Mouse (Mus musculus) limb, embryonic 10.5 days (tissue): ENCODE data around the gene Fermt3. TPM values are rescaled to one million over a fixed set of nuclear protein-coding genes. Genes with fewer than 3 reads are reported as not detected.

ENCODE experiments used
- DNase-seq: peaks from one replicate; pipeline ENCODE4 v3.0.0-alpha.2; 2017; ENCODE audit warnings: low spot score
- H3K27ac ChIP-seq: fragments of 300-500 bp; sonication (generic); 2 replicates; pipeline ENCODE4 v1.5.1; 2016; ENCODE audit warnings: mild to moderate bottlenecking
- H3K27me3 ChIP-seq: fragments of 300-500 bp; sonication (generic); 2 replicates; pipeline ENCODE4 v1.6.1; 2016; ENCODE audit warnings: low read depth, mild to moderate bottlenecking; ENCODE audit not compliant: poor library complexity, severe bottlenecking
- H3K36me3 ChIP-seq: fragments of 300-500 bp; sonication (generic); 2 replicates; pipeline ENCODE4 v1.6.1; 2016; ENCODE audit warnings: mild to moderate bottlenecking, moderate library complexity
- H3K4me1 ChIP-seq: fragments of 300-500 bp; sonication (generic); 2 replicates; pipeline ENCODE4 v1.6.1; 2016
- H3K4me3 ChIP-seq: fragments of 300-500 bp; sonication (generic); 2 replicates; pipeline ENCODE4 v1.5.1; 2016; ENCODE audit warnings: mild to moderate bottlenecking, moderate library complexity
- H3K9me3 ChIP-seq: fragments of 300-500 bp; sonication (generic); replicated peaks from 2 replicates; pipeline ENCODE4 v1.6.1; 2016; ENCODE audit warnings: mild to moderate bottlenecking
- WGBS: fragments of 180-500 bp; shearing (Covaris S2); methylation state at CpG from one replicate; pipeline ENCODE4 v1.1.7; 2016; 5-methylcytosine and 5-hydroxymethylcytosine counted together
- polyA plus RNA-seq: library from polyadenylated mRNA; unstranded; fragments of >200 nt; fragmentation: Nextera tagmentation; extraction: Ambion mirVana; gene quantifications from 2 replicates; pipeline ENCODE4 v1.2.1, GENCODE M21; 2016

Fermt3 gene
- polyA plus RNA-seq, 1 experiment from 2014 or later, result 7.5 TPM

DNA sequence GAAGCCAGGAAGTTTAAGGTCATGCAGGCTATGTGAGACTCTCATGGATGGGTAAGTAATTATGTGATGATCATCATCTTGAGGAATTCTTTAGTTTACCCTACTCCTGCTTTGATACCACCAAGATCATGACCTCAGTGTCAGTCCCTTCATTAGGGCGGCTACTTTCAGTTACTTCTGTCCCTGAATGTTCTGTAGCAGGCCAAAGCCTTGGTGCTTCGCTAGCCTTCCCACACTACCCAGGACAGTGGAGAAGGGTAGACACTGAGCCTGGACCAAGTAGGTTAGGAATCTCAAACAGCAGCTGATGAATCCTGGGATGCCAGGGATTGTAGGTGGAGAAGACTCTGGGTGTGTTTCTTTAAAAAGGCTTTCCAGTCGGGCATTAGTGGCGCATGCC, 37.8 kb downstream of the Fermt3 start:
- Histone ChIP-seq H3K36me3 (peaks cover 70% of the 10 kb centered on the region), H3K9me3 (no peaks in the 10 kb centered on the region), H3K4me1 (peaks cover 50% of the 10 kb centered on the region), H3K4me3 (peak overlapping the region; percentile 65; the same call in 1 of the 2 replicates), H3K27ac (no peak overlapping the region), H3K27me3 (no peaks in the 10 kb centered on the region)
- 83% methylated on average over 4 of the region's 4 CpGs for WGBS
- no peak for DNase-seq

DNA sequence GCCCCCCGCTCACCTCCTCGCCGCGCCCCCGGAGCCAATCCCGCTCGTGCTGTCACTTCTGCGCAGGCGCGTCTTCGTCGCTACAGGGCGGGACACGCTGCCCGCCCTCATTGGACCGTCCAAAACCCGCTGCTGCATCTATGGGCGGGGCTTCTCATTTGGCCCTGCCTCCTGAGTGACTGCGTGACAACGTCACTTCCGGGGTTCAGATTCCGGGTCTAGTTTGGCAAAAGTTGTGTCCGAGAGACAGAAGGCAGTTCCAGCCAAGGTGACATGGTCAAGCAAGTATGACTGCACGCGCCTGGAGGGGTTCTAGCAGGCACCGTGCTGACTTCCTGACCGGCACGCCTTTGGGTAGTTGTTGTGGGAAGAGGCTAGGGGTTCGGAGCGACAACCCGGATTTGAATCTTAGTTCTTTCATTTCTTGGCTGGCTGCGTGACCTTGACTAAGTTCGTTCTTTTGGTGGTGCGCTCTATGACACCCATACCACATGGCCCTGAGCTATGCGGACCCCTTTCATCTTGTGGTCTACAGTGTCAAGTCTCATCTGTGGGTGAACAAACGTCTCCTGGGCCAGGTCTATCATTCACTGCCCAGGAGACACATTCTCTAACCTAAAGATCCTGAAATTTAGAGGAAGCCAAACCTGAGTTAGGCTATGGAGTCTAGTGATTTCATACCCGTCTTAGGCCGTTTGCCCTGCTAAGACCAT, 38.7 kb downstream of the Fermt3 start, which contains the start of gene Fkbp2:
Gene Fkbp2 (minus strand): TSS at position 121 of the 713 bp plus-strand sequence.
- Histone ChIP-seq H3K36me3 (peaks cover 68% of the 10 kb centered on the region), H3K4me3 (peak within 1 kb of the TSS; percentile 65), H3K9me3 (no peaks in the 10 kb centered on the region), H3K27me3 (no peaks in the 10 kb centered on the region), H3K4me1 (peaks cover 50% of the 10 kb centered on the region), H3K27ac (peak within 1 kb of the TSS; percentile 94)
- DNase-seq, result peak; percentile 98
- WGBS, result 2% methylated on average over 38 of the region's 38 CpGs

DNA sequence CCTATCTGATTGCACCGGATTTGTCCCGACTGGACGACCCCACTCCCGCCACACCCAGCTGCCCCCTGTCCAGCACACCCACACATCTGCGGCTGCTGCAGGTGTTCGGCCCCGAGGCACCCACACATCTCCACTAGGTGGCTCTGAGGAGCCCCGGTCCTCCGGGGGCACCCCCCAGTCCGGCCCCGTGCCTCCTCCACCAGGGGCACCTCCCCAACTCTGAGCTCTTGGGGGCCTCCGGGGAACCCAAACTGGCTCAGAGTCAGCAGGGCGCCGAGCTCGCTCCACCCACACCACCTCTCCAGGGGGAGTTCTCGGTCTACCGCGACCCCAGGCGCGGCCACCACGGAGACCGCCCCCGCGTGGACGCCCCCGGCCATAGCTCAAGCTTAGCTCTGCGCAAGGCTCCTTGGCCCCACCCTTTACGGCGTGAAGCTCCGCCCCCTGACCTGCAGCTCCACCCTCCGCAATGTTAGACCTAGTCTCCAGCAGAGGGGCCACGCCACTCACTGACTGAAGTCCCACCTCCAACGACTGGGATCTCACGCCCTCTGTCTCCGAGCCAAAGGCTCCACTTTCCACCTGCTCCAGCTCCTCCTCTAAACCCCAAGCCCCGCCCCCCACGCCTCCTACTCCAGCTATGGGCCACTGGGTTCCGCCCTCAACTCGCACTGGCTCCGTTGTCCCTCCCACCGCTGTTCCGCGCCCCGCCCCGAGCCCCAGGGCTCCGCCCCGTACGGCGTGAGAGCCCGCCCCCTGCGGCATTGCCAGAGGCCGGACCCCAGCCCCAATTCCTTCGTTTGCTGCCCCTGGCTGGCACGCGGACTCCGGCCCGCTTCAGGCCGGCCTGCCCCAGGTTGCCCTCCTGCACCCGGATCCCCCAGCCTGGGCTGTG, 39.5 kb downstream of the Fermt3 start:
- H3K27me3 ChIP-seq, result no peaks in the 10 kb centered on the region
- under 1% methylated on average over 59 of the region's 59 CpGs for WGBS
- H3K27ac ChIP-seq, result peak overlapping the region; percentile 94
- DNase-seq, result peak; percentile 100
- no peaks in the 10 kb centered on the region for H3K9me3 ChIP-seq
- H3K4me3 ChIP-seq, result peak overlapping the region; percentile 65
- H3K4me1 ChIP-seq, result peaks cover 45% of the 10 kb centered on the region
- H3K36me3 ChIP-seq, result peaks cover 60% of the 10 kb centered on the region

DNA sequence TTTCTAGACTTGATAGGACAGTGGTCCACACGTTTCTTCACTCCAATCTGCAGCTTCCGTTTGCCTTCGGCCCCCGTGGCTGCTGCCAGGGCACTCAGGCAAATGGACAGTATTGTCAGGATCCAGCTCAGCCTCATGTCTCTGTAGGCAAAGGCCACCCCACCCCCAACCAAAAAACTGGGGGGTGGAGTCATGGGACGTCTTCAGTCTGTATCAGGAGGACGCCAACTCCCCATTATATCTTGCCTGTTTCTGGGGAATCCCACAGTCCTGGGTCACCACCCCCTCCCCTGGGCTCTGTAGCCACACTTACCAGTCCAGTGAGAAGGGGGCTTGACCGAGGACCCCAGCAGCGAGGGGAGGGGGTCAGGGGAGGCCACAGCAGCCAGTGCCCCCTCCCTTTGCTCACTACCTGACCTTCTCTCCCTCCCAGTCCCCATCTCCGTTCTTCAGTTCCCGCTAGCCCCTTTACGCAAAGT, 40.2 kb downstream of the Fermt3 start:
- peak; percentile 49 for DNase-seq
- Histone ChIP-seq H3K27ac (peak overlapping the region; percentile 94), H3K4me3 (peak overlapping the region; percentile 65), H3K4me1 (peaks cover 47% of the 10 kb centered on the region), H3K9me3 (no peaks in the 10 kb centered on the region), H3K36me3 (peaks cover 55% of the 10 kb centered on the region), H3K27me3 (no peaks in the 10 kb centered on the region)
- WGBS, result 15% methylated on average over 11 of the region's 11 CpGs

DNA sequence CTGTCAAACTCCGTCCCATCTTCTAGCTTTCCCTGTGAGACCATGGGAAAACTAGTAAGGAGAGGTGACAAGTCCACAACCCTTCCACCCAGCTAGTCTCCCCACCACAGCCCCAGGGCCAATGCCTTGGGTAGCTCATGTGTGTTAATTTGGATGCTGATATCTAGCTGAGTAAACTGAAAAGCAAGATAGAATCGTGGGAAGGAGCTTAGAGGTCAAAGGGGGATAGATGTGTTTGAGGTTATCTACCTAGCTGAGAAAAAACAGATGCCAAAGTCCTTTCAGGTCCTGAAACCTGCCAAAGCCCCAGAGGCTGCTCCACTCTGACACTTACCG, 40.7 kb downstream of the Fermt3 start:
- Histone ChIP-seq H3K27me3 (no peaks in the 10 kb centered on the region), H3K36me3 (peaks cover 51% of the 10 kb centered on the region), H3K9me3 (no peaks in the 10 kb centered on the region), H3K27ac (0 out of 2 replicates have a peak overlapping the region, but pooled peaks have one; percentile 19), H3K4me1 (peaks cover 51% of the 10 kb centered on the region), H3K4me3 (peak overlapping the region; percentile 65)
- 54% methylated on average over 3 of the region's 3 CpGs for WGBS
- DNase-seq, result no peak

DNA sequence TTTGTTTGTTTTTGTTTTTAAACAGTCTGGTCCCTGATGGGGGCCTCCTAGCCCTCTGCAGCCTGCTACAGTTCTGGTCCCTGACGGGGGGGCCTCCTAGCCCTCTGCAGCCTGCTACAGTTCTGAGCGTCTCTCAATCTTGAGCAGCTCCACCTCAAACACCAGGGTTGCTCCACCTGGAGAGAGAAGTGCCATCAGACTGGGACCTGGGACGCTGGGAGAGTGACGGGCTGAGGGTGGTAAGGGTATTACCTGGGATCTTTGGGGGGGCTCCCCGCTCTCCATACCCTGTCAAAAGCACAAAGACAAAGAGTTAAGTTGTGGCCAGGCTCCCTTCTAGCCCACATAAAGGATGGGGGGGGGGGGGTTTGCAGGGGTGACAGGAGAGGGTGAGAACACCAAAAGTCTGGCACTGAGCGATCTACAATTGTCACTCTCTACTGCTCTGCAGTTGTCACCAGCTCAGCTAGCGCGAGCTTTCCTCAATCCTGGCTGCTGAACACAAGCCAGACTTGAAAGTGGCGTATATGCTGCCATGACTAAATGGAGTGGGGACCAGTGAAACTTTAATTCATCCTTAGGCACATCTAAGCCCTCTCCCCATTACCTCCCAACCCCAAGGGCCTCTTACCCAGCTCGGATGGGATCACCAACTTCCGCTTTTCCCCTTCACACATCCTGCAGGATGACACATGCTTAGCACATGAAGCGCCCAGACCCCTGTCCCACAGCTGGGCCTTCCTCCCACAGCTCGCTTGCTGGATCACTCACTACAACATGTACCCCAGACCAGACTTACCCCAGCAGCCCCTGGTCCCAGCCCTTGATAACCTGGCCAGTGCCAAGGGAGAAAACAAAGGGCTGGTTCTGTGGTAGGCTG, 41.3 kb downstream of the Fermt3 start:
- H3K4me3 ChIP-seq, result peak overlapping the region; percentile 65

DNA sequence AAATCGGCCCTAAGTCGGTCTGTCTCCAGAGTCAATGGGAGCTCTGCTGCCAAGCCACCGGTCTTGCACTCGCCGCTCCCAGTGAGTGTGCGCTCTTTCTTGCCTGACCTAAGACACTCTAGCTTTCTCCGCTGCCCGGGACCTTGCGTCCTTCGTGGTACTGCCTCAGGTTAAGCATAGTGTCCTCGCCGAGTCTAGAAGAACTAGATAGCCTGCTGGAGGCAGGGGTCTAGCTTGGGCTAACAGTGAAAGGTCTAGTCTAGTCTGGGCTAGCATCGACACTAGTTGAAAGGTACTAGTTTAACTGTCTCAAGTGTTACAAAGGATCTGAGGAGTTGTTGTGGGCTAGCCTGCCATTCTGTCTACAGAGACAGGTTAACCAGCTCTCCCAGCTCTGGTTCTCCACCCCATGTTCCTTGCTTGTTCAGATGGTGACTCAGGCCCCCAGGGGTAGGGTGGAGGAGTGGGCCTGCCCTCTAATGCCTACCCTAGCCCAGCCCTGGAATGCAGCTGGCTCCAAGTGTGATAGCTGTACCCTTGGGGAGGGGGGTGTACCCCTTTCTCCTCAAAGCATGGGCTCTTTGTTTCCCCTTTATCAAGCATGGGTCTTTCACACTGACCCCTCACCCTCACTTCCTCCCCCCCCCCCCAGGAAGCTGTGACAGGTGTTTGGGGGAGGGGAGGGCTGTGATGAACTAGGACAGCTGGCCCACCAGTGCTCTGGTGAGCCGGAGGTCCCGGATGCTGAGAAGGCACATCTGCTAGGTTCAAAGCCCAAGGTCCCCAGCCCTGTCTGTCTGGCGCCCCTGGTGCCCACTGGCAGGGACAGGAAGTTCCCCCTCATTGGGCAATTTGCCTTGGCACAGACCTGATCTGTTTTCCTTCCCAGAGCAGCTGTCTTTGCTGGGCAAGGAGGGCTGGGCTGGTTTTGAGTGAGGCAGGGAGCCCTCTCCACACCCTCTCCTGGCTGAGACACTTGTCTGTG, 43.4 kb downstream of the Fermt3 start, which contains the start of gene Plcb3:
Gene Plcb3 (minus strand): TSS at position 934 of the 985 bp plus-strand sequence.
- peaks cover 31% of the 10 kb centered on the region for H3K36me3 ChIP-seq
- H3K9me3 ChIP-seq, result no peaks in the 10 kb centered on the region
- 0 out of 2 replicates have a peak, but pooled peaks cover 2% of the 10 kb centered on the region for H3K27me3 ChIP-seq
- peaks cover 69% of the 10 kb centered on the region for H3K4me1 ChIP-seq
- H3K4me3 ChIP-seq, result peak within 1 kb of the TSS; percentile 83
- peak; percentile 79 for DNase-seq
- under 1% methylated on average over 16 of the region's 16 CpGs for WGBS
- peak within 1 kb of the TSS; percentile 93 for H3K27ac ChIP-seq

More for the DNA sequence above, 41.3 kb downstream of the Fermt3 start:
- Histone ChIP-seq H3K27me3 (no peaks in the 10 kb centered on the region), H3K9me3 (no peaks in the 10 kb centered on the region), H3K27ac (0 out of 2 replicates have a peak overlapping the region, but pooled peaks have one; percentile 19), H3K36me3 (peaks cover 46% of the 10 kb centered on the region), H3K4me1 (peaks cover 54% of the 10 kb centered on the region)
- WGBS, result 83% methylated on average over 13 of the region's 13 CpGs
- no peak for DNase-seq

DNA sequence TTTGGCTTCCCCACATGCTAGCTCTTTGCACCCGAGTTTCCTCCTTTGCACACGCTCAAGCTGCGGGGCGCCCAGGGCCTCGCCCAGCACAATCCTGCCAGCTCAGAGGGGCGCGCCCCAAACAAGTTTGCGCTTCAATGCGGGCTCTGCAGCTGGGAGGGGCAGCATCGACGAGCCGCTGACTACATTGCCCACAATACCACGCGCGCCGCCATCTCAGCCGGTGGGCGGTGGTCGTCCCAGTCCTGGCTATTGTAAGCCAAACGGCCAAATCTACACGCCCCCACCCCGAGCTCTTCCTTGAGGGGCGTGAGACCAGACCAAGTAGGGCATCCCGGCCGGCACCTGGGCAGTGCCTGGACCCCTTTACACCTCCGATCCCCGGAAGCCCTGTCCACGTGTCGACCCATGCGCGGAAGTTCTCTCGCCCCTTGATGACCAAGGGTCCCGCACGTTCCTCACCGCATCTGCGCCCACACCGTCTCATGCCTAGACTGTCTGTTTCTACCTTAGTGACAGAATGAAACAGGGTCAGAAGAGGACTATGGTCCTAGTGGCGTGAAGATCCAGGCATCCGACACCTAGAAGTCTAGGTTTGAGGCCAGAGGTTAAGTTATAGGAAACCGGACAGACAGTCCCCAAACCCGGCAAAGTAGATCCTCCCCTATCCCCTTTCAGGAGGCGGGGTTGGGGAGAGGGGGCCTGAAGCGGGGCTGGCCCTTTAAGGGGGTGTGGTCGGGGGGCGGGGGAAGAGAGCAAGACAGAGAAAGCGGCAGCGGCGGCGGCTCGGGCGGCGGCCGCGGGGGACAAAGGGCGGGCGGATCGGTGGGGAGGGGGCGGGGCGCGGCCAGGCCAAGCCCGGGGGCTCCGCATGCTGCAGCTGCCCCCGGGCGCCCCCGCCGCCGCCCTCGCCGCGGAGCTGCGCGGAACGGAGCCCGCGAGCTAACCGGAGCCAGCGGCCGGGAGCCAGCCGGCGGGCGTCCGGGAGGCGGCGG, 44.8 kb downstream of the Fermt3 start, which contains the start of gene Ppp1r14b:
Gene Ppp1r14b (plus strand): TSS at position 758 of the 995 bp plus-strand sequence.
- peak within 1 kb of the TSS; percentile 93 for H3K27ac ChIP-seq
- no peaks in the 10 kb centered on the region for H3K9me3 ChIP-seq
- peaks cover 78% of the 10 kb centered on the region for H3K4me1 ChIP-seq
- H3K27me3 ChIP-seq, result peaks cover 3% of the 10 kb centered on the region; the same call in 1 of the 2 replicates
- H3K36me3 ChIP-seq, result peaks cover 31% of the 10 kb centered on the region
- DNase-seq, result peak; percentile 94
- WGBS, result 2% methylated on average over 83 of the region's 84 CpGs
- peak within 1 kb of the TSS; percentile 83 for H3K4me3 ChIP-seq

DNA sequence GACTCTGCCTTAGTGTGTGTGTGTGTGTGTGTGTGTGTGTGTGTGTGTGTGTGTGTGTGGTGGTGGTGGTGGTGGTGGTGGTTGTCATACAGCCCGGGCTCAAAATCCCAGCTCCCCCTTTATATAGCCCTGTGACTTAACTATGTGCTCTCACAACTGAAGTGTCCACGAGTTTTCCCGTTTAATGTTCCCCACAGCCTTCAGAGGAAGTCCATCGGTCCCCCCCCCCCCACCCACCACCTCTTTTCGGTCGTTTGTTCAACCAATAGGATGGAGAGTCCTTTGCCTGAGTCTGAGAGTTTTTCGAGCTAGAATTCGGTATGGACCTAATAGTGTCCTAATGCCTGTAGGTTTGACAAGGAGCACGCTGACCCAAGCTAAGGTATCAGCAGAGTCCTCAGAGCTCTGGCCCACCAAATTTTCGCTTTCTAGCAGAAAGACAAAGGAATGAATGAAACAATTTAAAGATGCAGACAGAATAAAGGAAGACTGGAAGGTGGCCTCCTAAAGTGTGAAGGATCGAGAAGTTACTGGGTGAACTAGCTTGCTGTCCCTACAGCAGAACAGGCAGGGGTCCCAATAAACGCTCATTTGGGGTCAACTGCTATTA, 45.6 kb downstream of the Fermt3 start:
- Histone ChIP-seq H3K4me1 (peaks cover 78% of the 10 kb centered on the region), H3K9me3 (no peaks in the 10 kb centered on the region), H3K27ac (peak overlapping the region; percentile 93), H3K4me3 (peak overlapping the region; percentile 83), H3K27me3 (peaks cover 3% of the 10 kb centered on the region; the same call in 1 of the 2 replicates), H3K36me3 (peaks cover 28% of the 10 kb centered on the region)
- no peak for DNase-seq
- 31% methylated on average over 12 of the region's 12 CpGs for WGBS
